ENCODE assay signal across 8 mouse cellular contexts in genomic region chr11:96982859-96983258, GRCm38 (mm10). TPM values are rescaled to one million over a fixed set of nuclear protein-coding genes. Genes with fewer than 3 reads are reported as not detected.
A peak's percentile ranks its signal among the peaks of the same experiment; 100 is the strongest.
DNase-seq lines count a peak whose midpoint lies in the region; TF ChIP-seq lines count a peak whose summit lies in the region.

Gene Sp2, minus strand, starts transcription at chr11:96982959.

- peaks cover 8% of the 10 kb centered on the region; the same call in 1 of the 2 replicates for H3K4me1 ChIP-seq in spleen, adult 2 months (ENCODE audit: control insufficient read depth, insufficient read depth, insufficient read length)
- peaks cover 29% of the 10 kb centered on the region for H3K4me1 ChIP-seq in midbrain, embryonic 10.5 days

- whole genome bisulfite sequencing in spleen, adult 2 months: 81% methylated on average over 7 of the region's 7 CpGs
- 75% methylated on average over 7 of the region's 7 CpGs for WGBS in midbrain, embryonic 10.5 days

- no peak for TF ChIP-seq POLR2A in spleen, adult 2 months (IDR thresholded peaks at IDR 0.05; ENCODE audit: low read depth, low read length)

- TF ChIP-seq CTCF in spleen, adult 2 months (IDR thresholded peaks at IDR 0.05; ENCODE audit: extremely low read depth, insufficient read depth, insufficient read length, insufficient replicate concordance): no peak

- intact Hi-C loops in gastrocnemius, postnatal 36 days (cut with DNase I): loop anchor here (5.0 kb wide), 1 partner anchor 99 kb away; no protein-coding TSS in a partner anchor
- intact Hi-C loops in heart, postnatal 36 days (cut with DNase I): loop anchor here (1.0 to 5.0 kb wide), 3 partner anchors 43 to 189 kb away; partner anchors contain the start of gene Cdk5rap3

- H3K9me3 ChIP-seq in midbrain, embryonic 10.5 days (replicated peaks): no peaks in the 10 kb centered on the region

- no peak within 1 kb of the TSS for H3K27ac ChIP-seq in spleen, adult 2 months (ENCODE audit: insufficient read depth, low read length)
- peak within 1 kb of the TSS; percentile 39; the same call in 1 of the 2 replicates for H3K27ac ChIP-seq in midbrain, embryonic 10.5 days (replicated peaks)

- no peaks in the 10 kb centered on the region for H3K36me3 ChIP-seq in spleen, adult 2 months (ENCODE audit: control insufficient read depth, insufficient read depth, low read length)
- H3K36me3 ChIP-seq in midbrain, embryonic 10.5 days: no peaks in the 10 kb centered on the region

- H3K4me3 ChIP-seq in spleen, adult 2 months (ENCODE audit: extremely low read depth, insufficient read depth, insufficient read length): no peak within 1 kb of the TSS
- H3K4me3 ChIP-seq in midbrain, embryonic 10.5 days: 0 out of 2 replicates have a peak within 1 kb of the TSS, but pooled peaks have one; percentile 20

- no peaks in the 10 kb centered on the region for H3K27me3 ChIP-seq in spleen, adult 2 months (ENCODE audit: control insufficient read depth, insufficient read depth, low read length)
- peaks cover 55% of the 10 kb centered on the region for H3K27me3 ChIP-seq in midbrain, embryonic 10.5 days (ENCODE audit: low read depth, poor library complexity, severe bottlenecking)

- no peak for DNase-seq in gastrocnemius, adult 18-20 months (ENCODE audit: low spot score)
- DNase-seq in gastrocnemius, postnatal 36 days: no peak
- DNase-seq in spleen, adult 2 months (ENCODE audit: low read depth in 1 of 2, low spot score in 2 of 2): no peak
- DNase-seq in spleen, postnatal 36 days (ENCODE audit: low spot score in 2 of 2): no peak
- no peak for DNase-seq in heart, postnatal 36 days
- no peak for DNase-seq in midbrain, embryonic 10.5 days (ENCODE audit: low spot score)
- DNase-seq in urinary bladder, adult 18-20 months (ENCODE audit: low spot score in 2 of 2): no peak
- no peak for DNase-seq in kidney, postnatal 36 days

RNA-seq across cellular contexts. Expression of gene Sp2, which starts in this region (rescaled TPM):
- 10 to 100 TPM; 11.2 TPM for total RNA-seq in gastrocnemius, adult 18-20 months (2021)
- total RNA-seq in gastrocnemius, postnatal 36 days (2021): 10 to 100 TPM in 1 of 2 experiments, 1 to 10 TPM in 1; 8.6 to 12.5 TPM
- 23.9 and 29.1 TPM in 2 replicates for polyA plus RNA-seq in spleen, adult 2 months (2012; rRNA removed)
- 10 to 100 TPM; 10.3 to 13.8 TPM for total RNA-seq in heart, postnatal 36 days (2021)
- polyA plus RNA-seq in midbrain, embryonic 10.5 days (2016; fragmentation: Nextera tagmentation; extraction: Ambion mirVana): 30.5 and 35.5 TPM in 2 replicates
